Mouse (Mus musculus) spleen, embryonic (tissue): ENCODE measurements around the gene Fgf11.

Experiments used
- CTCF ChIA-PET: fragments of 350-600 bp; sonication (Branson Sonifier 250); formaldehyde crosslinking; loops from one replicate; lab custom pipeline; 2022; lab: Charles Lee

The Fgf11 gene

DNA sequence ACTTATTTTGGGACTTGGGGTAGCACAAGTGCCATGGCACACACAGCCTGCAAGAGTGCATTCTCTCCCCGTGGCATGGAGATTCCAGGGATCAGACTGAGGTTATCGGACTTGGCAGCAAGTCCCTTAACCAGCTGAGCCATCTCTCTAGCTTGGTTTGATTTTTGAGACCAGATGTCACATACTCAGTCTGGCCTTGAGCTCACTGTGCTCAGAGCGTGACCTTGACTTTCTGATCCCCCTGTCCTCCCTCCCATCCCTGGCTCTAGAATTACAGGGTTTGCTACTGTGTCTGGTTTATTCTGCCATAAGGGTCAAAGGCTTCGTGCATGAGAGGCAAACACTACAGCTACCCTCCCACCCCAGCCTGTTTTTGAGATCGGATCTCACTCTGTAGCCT lies 12.2 kb downstream of the Fgf11 start:
- CTCF ChIA-PET: no interaction called here

DNA sequence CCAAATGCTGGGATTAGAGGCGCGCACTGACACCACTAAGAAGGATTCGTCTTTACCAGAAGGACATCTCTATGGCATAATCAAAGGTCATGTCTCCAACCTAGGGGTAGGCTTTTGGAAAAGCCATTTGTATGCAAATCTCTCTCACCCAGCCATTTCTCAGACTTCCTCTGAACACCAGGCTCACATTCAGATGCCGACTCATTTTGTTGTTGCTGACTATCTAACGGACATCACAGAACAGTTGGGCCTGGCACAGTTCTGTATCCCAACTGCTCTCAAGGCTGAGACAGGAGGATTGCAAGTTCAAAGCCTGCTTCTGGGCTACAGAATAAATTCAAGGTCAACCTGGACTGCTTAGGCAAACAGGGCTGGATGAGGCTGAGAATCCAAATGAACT lies 14.4 kb downstream of the Fgf11 start:
- CTCF ChIA-PET: interaction anchor here (0.6 kb wide), 1 partner anchor 979 kb away, joined by 4 read pairs; no protein-coding TSS in a partner anchor

DNA sequence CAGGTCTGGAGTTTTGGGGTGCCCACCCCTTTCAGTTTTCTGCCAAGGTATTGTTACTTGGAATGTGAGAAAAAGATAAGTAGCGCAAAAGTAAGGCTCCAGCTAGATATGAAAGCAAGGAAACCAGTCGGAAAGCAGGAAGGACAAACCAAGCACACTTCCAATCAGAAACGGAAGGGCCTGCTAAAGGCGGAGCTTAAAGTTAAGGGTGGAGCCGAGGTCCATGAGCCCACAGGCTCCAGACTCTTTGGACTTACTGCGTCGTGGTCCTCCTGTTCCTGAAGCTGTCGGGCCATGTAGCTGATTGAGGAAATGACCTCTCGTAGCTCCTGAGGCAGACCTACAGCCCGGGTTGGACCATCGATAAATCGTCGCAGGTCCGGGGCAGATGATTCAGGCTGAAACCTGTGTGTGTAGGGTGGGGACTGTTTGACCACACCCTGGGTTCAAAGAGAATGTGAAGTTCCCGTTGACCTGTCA lies 16.8 kb downstream of the Fgf11 start:
- CTCF ChIA-PET: no interaction called here

DNA sequence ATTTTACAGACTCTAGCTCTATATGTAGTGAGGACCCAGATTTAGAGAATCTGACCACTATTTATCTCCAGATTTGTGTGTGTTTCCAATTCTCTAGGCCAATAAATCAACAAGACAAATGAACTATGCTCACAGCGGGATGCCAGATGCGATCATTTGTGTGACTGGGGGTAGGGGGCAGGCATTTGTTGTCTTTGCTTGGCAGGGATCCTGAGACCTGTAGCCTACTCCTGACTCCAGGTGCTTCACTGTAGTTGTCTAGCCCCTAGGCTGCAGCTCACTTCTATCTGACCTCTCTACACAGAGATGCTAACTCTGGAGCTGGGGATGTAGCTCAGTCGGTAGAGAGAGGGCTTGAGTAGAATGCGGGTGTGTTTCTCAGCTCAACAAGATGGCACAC lies 19.8 kb downstream of the Fgf11 start:
- CTCF ChIA-PET: interaction anchor here (0.9 kb wide), 1 partner anchor 12 kb away, joined by 3 read pairs; no protein-coding TSS in a partner anchor

DNA sequence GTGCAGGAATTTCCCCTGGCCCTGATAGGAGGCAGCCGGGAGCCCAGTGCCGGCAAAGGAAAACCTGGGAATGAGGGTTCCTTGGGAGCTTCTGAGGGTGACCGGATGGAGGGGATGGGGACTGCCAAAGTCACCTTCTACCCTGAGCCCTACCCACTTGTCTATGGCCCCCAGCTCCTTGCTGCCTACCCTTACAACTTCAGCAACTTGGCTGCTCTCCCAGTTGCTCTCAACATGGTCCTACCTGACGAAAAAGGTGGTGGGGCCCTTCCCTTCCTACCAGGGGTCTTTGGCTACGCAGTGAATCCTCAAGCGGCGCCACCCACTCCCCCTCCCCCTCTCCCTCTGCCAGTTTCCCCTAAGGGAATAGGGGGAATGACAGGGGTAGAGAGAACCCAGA lies 22.7 kb downstream of the Fgf11 start:
- CTCF ChIA-PET: no interaction called here

DNA sequence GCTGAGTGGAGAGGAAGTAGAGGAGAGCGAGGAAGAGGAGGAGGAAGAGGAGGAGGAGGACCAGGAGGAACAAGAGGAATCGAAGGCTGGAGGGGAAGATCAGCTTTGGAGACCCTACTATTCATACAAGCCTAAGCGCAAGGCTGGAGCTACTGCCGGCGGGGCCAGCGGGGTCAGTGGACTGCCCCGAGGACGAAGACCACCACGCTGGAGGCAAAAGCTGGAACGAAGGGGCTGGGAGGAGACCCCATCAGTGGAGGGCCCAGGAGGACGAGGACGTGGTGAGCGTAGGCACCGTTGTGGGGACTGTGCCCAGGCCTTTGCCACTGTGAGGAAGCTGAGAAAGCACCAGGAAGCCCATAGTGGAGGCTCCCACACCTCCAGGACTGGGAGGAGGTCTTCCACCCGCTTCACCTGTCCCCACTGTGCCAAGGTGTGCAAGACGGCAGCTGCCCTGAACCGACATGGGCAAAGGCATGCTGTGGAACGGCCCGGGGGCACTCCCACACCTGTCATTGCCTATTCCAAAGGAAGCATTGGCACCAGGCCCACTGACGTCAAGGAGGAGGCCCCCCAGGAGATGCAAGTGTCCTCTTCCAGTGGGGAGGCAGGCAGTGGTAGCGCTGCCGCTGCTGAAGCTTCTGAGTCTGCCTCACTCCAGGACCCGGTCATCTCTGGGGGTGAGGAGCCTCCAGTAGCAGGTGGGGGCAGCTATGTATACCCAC lies 23.2 kb downstream of the Fgf11 start:
- CTCF ChIA-PET: no interaction called here

DNA sequence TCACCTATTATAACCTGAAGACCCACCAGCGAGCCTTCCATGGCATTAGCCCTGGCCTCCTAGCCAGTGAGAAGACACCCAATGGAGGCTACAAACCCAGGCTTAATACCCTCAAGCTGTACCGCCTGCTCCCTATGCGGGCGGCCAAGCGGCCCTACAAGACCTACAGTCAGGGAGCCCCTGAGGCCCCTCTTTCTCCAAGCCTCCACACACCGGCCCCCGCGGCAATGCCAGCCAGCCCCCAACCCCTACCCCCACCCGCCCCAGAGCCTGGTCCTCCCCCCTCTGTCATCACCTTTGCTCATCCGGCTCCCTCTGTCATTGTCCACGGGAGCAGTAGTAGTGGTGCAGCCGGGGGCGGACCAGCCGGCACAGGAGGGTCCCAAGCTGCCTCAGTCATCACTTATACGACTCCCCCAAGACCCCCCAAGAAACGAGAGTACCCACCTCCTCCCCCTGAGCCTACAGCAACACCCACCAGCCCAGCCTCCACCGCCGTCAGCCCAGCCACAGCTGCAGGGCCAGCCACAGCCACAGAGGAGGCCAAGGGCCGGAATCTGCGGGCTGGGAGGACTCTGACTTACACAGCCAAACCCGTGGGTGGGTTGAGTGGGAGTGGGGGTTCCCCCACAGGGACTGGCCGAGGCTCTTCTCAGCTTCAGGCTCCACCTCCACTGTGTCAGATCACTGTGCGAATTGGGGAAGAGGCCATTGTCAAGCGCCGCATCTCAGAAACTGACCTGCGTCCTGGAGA lies 24.0 kb downstream of the Fgf11 start:
- CTCF ChIA-PET: no interaction called here

DNA sequence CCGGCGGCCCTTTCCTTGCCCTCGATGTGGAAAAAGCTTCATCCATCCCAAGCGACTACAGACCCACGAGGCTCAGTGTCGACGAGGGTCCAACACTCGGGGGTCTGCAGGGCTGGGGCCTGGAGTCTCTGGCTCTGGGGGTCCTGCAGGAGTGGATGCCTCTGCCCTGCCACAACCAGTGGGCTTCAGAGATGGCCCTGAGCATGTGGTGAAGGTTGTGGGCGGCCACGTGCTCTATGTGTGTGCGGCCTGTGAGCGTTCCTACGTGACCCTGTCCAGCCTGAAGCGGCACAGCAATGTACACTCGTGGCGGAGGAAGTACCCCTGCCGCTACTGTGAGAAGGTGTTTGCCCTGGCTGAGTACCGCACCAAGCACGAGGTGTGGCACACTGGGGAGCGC lies 25.2 kb downstream of the Fgf11 start:
- CTCF ChIA-PET: no interaction called here

DNA sequence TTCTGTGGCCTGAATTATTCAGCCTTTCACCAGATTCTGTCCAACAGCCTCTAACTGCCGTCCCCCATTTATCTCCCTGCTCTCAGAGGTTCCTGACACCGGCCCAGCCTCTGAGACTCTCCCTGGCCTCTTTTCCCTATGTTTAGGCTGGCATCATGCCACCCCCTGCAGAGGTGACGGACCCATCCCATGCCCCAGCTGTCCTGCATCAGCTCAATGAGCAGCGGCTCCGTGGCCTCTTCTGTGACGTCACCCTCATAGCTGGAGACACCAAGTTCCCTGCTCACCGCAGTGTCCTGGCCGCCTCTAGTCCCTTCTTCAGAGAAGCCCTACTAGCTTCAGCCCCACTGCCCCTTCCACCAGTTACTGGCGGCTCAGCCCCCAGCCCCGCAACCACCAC lies 25.9 kb downstream of the Fgf11 start:
- CTCF ChIA-PET: interaction anchor here (0.6 kb wide), 1 partner anchor 95 kb away, joined by 4 read pairs; no protein-coding TSS in a partner anchor

DNA sequence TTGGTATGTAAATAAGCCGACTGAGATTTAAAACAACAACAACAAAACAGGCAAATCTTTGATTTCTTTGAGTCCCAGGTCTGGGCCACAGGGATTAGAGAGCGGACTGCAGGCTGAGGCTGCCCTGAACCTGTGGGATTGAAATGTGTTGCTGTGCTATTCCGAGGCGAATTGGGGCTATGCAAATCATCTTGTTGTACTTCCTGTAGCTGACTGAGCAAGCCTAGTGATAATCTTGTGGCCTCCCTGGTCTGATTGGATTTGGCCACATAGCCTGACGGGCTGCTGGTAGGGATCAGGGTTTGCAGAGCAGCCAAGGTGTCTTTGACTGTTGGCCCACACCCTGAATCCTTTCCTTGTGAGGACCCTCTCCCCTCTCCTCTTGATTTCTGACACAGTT lies 26.7 kb downstream of the Fgf11 start:
- CTCF ChIA-PET: interaction anchor here (1.2 kb wide), 1 partner anchor 27 kb away, joined by 3 read pairs; the partner anchor contains the start of gene Fgf11

DNA sequence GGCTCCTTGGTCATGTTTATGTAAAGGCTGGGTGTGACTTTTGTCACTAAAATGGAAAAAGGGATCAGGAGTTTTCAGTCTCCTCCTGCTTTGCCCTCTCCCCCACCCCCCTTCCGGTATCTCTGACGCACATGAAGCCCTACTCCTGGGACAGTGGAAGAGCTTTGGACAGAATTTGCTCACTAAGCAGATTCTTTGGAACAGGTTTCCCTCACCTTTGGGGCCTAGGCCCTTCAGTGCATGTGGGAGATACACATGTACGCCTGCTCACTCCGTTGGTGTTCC lies 34.1 kb downstream of the Fgf11 start:
- CTCF ChIA-PET: interaction anchor here (0.6 kb wide), 1 partner anchor 26 kb away, joined by 3 read pairs; no protein-coding TSS in a partner anchor

DNA sequence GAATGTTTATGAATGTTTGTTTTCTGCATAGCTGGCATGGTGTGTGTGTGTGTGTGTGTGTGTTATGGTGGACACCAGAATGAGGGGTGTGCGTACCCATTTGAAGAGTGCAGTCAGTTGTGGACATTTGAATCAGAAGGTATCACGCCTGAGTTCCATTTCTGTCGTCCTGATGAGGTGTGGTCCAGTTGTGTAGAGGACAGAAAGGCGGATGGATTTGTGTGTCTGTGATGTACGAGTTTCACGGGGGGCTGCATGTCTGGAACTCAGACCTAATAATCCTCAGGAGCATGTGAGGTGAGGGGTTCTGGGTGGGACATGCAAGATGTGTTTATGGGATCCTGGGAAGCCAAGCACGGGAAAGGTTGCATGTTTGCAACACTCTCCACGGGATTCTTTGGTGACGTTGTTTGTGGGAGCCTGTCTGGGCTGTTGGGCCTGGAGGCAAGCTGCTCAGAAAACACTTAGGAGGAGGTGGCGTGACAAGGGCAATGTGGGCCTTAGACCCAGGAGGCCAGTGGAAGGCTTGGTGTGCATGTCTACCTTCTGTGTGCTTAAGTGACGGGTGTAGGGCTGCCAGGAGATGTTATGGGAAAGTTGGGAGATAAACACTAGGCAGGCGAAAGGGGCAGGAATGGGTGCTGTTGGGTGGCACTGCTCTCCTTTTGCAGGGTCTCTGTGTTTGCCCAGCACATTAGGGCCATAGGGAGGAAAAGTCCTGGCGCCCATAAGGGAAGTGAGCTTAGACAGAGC lies 34.6 kb downstream of the Fgf11 start:
- CTCF ChIA-PET: interaction anchor here (0.6 kb wide), 1 partner anchor 26 kb away, joined by 3 read pairs; no protein-coding TSS in a partner anchor

DNA sequence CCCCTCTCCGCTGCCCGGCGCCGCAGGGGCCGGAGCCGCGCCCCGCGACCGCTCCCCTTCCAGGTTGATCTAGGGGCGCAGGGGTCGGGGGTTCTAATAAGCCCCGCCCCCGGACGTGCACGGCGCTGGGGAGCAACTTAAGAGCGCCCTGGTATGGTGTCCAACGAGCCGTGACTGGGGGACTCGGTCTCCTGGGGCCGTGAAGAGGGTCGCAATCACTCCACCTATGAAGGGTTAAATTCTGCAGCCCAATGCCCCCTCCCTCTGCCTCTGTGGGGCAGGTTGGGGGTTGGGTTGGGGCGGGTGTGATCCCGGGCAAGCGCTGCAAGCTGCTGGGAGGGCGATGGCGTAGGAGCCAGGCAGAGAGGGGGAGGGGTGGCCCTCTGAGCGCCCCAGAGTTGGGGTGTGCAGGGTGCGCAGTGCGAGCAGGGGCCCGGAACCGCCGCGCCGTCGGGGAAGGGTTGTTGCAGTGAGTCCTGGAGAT lies 35.5 kb downstream of the Fgf11 start:
- CTCF ChIA-PET: no interaction called here

DNA sequence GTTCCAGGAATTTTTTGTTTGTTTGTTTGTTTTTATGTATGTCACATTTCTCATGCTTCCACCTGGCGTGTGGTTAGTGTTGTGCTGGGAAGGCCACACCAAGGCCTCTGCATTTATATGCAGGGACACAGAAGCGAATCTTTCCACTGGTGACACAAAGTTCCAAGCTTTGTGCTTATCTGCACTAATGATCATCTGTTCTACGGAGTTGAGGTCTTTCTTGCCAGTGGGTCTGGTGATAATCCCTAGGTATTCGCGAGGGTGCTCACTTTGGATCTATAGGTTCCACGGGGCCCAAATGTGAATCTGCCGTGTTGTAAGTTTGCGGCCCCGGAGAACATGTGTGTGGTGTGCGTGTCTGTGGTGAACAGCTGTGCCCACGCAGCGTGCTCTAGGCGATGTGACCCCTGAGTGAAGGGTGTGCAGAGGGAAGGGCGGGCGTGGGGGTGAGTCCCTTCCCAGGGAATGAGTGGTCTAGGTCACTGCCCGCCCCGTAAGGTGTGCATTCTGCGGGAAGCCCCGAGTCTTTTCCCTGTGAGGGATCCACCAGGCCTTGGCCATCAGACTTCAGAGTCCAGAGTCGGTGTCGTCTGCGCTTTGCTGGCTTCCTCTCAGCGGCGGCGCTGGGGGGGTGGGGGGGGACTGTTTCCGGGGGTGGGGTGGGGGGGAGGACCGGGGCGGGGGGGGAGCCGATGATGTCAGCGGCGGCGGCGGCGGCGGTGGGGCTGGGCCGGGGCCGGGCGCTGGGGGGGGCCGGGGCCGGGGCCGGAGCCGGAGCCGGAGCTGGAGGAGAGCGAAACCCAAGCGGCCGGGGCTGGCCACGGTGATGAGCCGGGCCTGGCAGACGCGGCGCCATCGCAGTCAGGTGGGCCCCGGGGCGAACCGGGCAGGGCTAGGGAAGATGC lies 36.2 kb downstream of the Fgf11 start, which contains the start of gene Zbtb4:
Gene Zbtb4, plus strand, starts transcription at position 692 of the 905 bp plus-strand sequence.
- CTCF ChIA-PET: no interaction called here

DNA sequence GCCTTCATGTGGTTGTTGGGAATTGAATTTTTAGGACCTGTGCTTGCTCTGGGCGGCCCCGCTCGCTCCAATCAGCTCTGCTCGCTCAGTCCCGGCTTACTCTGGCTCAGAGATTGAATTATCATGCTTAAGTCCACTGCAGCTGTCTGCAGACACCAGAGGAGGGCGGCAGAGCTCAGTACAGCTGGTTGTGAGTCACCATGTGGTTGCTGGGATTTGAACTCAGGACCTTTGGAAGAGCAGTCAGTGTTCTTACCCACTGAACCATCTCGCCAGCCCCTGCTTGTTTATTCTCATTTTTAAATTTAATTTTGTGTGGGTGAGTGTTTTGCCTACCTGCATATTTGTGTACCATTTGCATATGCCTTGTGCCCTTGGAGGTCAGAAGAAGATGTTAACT lies 38.1 kb downstream of the Fgf11 start:
- CTCF ChIA-PET: no interaction called here

DNA sequence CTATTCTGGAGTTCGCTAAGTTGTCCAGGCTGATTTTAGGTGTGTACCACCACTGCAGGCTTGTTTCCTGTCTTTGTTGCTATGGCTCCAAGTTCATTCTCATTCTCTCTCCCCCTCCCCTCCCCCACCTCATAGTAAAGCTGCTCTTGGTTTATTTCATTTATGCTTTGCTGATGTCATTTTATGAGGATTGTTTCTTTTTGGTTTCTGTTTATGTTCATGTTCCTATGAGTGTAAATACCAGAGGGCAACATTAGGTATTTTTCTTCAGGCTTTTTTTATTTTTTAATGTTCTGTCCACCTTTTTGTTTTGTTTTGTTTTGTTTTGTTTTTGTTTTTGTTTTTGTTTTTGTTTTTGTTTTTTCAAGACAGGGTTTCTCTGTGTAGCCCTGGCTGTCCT lies 39.8 kb downstream of the Fgf11 start, which contains the start of gene Slc35g3:
Gene Slc35g3, minus strand, starts transcription at position 101 of the 400 bp plus-strand sequence.
- CTCF ChIA-PET: no interaction called here

DNA sequence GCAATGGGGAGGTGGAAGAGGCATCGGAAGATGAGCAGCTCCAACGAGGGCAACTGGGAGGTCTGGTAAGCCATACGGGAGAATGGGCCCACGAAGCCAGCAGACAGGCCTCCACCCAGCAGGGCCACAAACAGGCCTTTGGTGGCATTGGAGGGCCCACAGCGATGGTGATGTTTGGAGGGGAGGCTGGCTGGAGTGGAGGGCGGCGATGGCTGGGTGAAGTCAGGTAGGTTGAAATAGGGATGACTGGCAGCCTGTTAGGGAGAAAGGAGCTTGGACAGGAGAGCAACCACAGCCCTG lies 40.8 kb downstream of the Fgf11 start:
- CTCF ChIA-PET: interaction anchor here (0.6 kb wide), 1 partner anchor 103 kb away, joined by 18 read pairs; no protein-coding TSS in a partner anchor

DNA sequence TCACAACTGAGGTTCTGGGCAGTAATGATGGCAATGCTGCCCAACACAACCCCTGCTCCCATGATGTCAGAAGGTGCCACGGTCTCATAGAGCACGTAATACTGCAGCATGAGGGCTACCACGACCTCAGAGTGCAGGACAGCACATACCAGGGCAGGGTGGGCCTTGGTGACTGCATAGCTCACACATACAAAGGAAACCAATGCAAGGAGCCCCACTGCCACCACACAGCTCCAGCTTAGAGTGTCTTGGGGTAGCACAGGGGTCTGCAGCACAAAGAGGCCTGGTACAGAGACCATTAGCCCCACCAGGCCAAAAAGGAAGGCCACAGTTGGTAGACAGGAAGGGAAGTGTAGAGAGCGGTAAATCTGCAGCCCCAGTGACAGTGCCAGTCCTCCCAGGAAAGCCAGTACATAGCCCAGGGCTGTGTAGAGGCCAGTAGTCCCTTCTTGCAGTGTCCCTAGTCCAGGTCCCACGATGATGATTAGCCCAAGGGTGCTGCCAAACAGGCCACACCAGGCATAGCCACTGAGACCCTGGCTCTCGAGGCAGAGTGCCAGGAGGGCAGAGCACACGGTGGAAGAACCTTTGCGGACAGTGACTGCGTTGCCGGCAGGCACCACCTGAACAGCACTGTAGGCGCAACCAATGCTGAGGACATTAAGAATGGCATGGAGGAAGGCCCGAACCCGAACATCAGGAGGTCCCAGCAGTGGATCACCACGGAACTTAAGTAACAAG lies 41.3 kb downstream of the Fgf11 start:
- CTCF ChIA-PET: interaction anchor here (0.6 to 0.7 kb wide), 2 partner anchors 46 to 104 kb away, joined by 10 to 18 read pairs; no protein-coding TSS in a partner anchor

DNA sequence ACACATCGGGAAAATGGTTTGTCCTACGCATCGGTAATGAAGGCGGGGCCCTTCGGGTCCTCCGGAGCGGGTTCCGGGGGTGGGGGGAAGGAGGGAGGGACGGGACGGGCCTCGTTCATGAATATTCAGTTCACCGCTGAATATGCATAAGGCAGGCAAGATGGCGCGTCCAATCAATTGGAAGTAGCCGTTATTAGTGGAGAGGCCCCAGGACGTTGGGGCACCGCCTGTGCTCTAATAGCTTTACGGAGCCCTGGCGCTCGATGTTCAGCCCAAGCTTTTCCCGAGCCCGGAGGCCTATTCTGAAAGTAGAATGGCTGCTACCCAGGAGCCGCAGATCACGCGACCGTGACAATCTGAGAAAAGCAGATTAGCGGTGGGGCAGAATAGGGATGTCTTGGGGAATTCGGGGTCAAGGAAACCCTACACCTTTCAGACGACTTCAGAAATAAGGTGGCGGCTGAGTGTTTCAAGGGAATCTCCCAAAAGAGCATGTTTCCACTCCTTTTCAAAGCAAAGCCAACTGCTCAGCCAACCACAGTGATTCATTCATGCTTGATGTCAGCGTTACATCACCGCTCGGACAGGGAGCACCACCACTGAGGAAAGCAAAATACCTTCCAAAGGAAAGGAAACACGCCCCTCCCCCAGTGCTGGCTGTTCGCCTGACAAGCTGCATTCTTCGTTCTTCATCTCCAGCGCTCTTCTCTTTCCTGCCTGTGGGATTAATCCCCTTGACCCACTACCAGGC lies 42.5 kb downstream of the Fgf11 start:
- CTCF ChIA-PET: no interaction called here
